Mouse (Mus musculus) limb, embryonic 15.5 days (tissue): ENCODE results near the gene Sec31b. TPM values are rescaled to one million over a fixed set of nuclear protein-coding genes. Genes with fewer than 3 reads are reported as not detected.
A peak's percentile ranks its signal among the peaks of the same experiment; 100 is the strongest.

ENCODE experiments used
- ATAC-seq: fragments of 200-750 bp; cut with Nextera tagmentation; 2 replicates; pipeline ENCODE4 v1.8.0; 2017; ENCODE audit warnings: low read depth, moderate TSS enrichment; ENCODE audit not compliant: insufficient number of reproducible peaks, low FRiP score, low TSS enrichment
- H3K27ac ChIP-seq: fragments of 300-500 bp; sonication (generic); 2 replicates; pipeline ENCODE4 v1.5.1; 2015; ENCODE audit warnings: moderate library complexity, mild to moderate bottlenecking, inconsistent platforms
- H3K27me3 ChIP-seq: fragments of 300-500 bp; sonication (generic); 2 replicates; pipeline ENCODE4 v1.6.1; 2015; ENCODE audit warnings: inconsistent platforms
- H3K36me3 ChIP-seq: fragments of 300-500 bp; sonication (generic); 2 replicates; pipeline ENCODE4 v1.6.1; 2015; ENCODE audit warnings: inconsistent platforms
- H3K4me1 ChIP-seq: fragments of 300-500 bp; sonication (generic); 2 replicates; pipeline ENCODE4 v1.6.1; 2015; ENCODE audit warnings: inconsistent platforms
- H3K4me2 ChIP-seq: fragments of 300-500 bp; sonication (generic); 2 replicates; pipeline ENCODE4 v1.6.1; 2015; ENCODE audit warnings: mild to moderate bottlenecking, inconsistent platforms
- H3K4me3 ChIP-seq: fragments of 300-500 bp; sonication (generic); 2 replicates; pipeline ENCODE4 v1.5.1; 2015; ENCODE audit warnings: mild to moderate bottlenecking, inconsistent platforms
- H3K9ac ChIP-seq: fragments of 300-500 bp; sonication (generic); 2 replicates; pipeline ENCODE4 v1.6.1; 2015; ENCODE audit warnings: inconsistent platforms
- H3K9me3 ChIP-seq: fragments of 300-500 bp; sonication (generic); 2 replicates; pipeline ENCODE4 v1.6.1; 2016; ENCODE audit warnings: inconsistent platforms
- WGBS: fragments of 180-500 bp; shearing (Covaris S2); methylation state at CpG from one replicate; pipeline ENCODE4 v1.1.7; 2015; 5-methylcytosine and 5-hydroxymethylcytosine counted together
- polyA plus RNA-seq: library from polyadenylated mRNA; unstranded; fragments of >200 nt; fragmentation: Nextera tagmentation; extraction: Ambion mirVana; gene quantifications from 2 replicates; pipeline ENCODE4 v1.2.1, GENCODE M21; 2015

The Sec31b gene
- polyA plus RNA-seq, 1 experiment from 2014 or later = 0.35 TPM

DNA sequence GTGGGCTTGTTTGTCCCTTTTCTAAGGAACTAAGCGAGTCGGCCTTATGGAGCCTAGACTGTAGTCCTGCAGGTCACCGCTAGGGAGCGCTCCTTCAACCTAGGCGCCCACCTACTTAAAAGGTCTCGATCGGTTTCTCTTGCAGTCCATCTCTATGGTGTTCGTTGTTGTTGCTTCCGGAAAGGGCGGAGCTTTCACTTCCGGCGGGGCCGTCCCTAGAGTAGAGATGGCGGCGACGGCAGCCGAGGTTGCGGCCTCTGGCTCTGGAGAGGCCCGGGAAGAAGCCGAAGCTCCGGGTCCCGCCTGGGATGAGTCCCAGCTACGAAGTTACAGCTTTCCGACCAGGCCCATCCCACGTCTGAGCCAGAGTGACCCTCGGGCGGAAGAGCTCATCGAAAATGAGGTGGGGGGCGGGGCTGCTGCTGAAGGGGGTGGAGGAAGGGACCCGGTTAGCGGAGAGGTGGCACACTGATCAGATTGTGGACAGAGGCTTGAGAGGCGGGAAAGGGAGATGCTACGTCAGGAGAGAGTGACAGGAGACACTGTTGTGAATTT is 17.1 kb upstream of the Sec31b start, which contains the start of gene Hif1an:
Gene Hif1an, plus strand, starts transcription at position 199 of the 555 bp plus-strand sequence.
- ATAC-seq = peak; percentile 92
- no peaks in the 10 kb centered on the region for H3K9me3 ChIP-seq
- H3K27me3 ChIP-seq = no peaks in the 10 kb centered on the region
- H3K4me2 ChIP-seq = peak within 1 kb of the TSS; percentile 70
- peaks cover 27% of the 10 kb centered on the region for H3K36me3 ChIP-seq
- H3K4me1 ChIP-seq = peaks cover 24% of the 10 kb centered on the region
- H3K27ac ChIP-seq = peak within 1 kb of the TSS; percentile 85
- under 1% methylated on average over 33 of the region's 33 CpGs for WGBS
- peak within 1 kb of the TSS; percentile 81 for H3K4me3 ChIP-seq
- peak within 1 kb of the TSS; percentile 62 for H3K9ac ChIP-seq

DNA sequence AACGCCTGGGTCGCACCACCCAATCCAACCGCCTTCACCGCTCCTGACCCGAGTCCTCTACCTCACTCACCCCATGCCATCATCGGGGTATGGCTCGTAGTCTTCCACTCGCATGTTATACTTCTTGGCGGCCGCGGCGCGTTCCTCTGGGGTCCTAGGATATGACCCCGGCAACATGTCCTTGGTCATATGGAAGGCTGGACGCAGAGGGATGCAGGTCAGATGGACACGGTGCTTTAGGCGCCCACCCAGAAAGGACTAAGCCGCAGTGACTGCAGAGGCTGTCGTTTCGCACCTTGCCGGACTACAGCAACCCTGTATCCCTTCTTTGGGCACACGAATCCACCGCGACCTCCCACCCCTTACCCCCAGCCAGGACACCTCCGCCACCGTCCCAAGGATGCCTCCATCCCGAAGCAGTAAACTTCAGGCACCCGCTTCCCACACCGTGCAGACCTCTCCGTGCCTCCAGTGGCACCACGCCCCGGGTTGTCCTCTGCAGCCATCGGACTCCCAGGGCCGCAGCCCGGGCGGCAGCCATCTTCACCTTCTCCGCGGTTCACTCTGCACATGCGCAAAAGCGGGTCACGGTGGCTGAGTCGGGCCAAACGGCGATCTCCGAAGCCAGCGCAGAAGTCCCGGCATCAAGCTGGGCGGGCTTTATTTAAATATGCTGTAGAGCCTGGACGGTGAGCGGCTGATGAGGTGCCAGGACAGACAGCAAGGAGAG is 9.4 kb upstream of the Sec31b start, which contains the start of gene Ndufb8:
Gene Ndufb8, minus strand, starts transcription at position 580 of the 730 bp plus-strand sequence.
- H3K4me2 ChIP-seq = peak within 1 kb of the TSS; percentile 76
- peaks cover 12% of the 10 kb centered on the region for H3K4me1 ChIP-seq
- peak within 1 kb of the TSS; percentile 87 for H3K9ac ChIP-seq
- H3K27me3 ChIP-seq = no peaks in the 10 kb centered on the region
- under 1% methylated on average over 50 of the region's 50 CpGs for WGBS
- peaks cover 34% of the 10 kb centered on the region for H3K36me3 ChIP-seq
- H3K9me3 ChIP-seq = no peaks in the 10 kb centered on the region
- ATAC-seq = peak; percentile 69; the same call in 1 of the 2 replicates
- peak within 1 kb of the TSS; percentile 71 for H3K4me3 ChIP-seq
- H3K27ac ChIP-seq = peak within 1 kb of the TSS; percentile 48

DNA sequence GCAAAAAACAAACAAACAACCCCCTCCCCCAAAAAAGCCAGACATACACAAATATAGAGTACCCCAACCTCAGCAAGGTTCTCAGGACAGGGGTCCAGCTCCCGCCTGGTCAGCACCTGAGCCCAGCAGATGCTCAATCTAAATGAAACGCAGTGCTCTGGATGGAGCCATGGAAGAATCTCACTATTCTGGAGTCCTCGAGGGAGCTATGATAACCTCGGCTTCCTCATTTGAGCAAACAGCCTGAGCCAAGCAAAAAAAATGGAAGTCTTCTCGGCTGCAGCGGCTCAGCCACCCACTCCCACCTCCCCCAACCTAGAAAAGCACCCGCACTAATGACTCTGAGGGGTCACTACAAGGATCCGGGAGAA is 8.8 kb upstream of the Sec31b start:
- peaks cover 40% of the 10 kb centered on the region for H3K36me3 ChIP-seq
- ATAC-seq = no peak
- no peaks in the 10 kb centered on the region for H3K9me3 ChIP-seq
- H3K27me3 ChIP-seq = no peaks in the 10 kb centered on the region
- H3K27ac ChIP-seq = no peak overlapping the region
- peak overlapping the region; percentile 87 for H3K9ac ChIP-seq
- H3K4me2 ChIP-seq = peak overlapping the region; percentile 76
- 4% methylated on average over 8 of the region's 8 CpGs for WGBS
- peak overlapping the region; percentile 71 for H3K4me3 ChIP-seq
- H3K4me1 ChIP-seq = peaks cover 12% of the 10 kb centered on the region

DNA sequence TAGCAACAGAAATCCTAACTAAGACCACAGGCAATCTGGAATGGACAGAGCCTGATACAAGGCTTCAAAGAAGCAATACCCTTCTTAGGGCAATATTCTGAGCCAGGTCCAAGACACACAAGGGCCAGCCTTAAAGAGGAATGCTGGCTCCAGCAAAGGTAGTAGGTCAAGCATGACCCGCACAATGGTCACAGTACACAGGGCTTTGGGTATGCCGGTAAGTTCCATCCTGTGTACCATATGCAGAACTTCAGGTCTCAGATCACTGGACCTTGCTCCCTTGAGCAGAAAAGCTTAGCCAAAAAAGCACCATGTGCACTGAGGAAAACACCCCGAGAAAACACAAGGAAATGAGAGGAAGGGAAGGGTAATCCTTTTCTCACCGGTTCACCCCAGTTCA is 7.6 kb upstream of the Sec31b start:
- no peak overlapping the region for H3K4me2 ChIP-seq
- ATAC-seq = no peak
- H3K4me1 ChIP-seq = peaks cover 12% of the 10 kb centered on the region
- peaks cover 52% of the 10 kb centered on the region for H3K36me3 ChIP-seq
- 95% methylated on average over 4 of the region's 4 CpGs for WGBS
- no peak overlapping the region for H3K4me3 ChIP-seq
- no peaks in the 10 kb centered on the region for H3K9me3 ChIP-seq
- H3K27me3 ChIP-seq = no peaks in the 10 kb centered on the region
- no peak overlapping the region for H3K27ac ChIP-seq
- no peak overlapping the region for H3K9ac ChIP-seq

DNA sequence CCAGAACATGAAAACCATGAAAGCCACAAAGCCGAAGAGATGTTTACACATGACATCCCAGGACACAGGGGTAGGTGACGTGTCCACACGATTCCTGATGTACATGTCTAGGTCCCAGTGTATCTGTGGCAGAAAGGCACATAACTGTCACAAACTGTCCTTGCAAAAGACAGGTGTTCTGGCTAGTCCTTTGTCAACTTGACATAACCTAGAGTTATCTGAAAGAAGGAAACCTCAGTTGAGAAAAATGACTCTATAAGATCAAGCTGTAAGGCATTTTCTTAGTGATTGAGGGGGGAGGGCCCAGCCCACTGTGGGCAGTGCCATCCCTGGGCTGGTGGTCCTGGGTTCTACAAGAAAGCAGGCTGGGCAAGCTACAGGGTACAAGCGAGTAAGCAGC is 7.1 kb upstream of the Sec31b start, which contains the start of gene Gm20538:
Gene Gm20538, minus strand, starts transcription at position 101 of the 400 bp plus-strand sequence.
- Histone ChIP-seq H3K27ac (no peak within 1 kb of the TSS), H3K9me3 (no peaks in the 10 kb centered on the region), H3K4me1 (peaks cover 12% of the 10 kb centered on the region), H3K36me3 (peaks cover 57% of the 10 kb centered on the region), H3K9ac (no peak within 1 kb of the TSS), H3K4me3 (no peak within 1 kb of the TSS), H3K27me3 (no peaks in the 10 kb centered on the region), H3K4me2 (no peak within 1 kb of the TSS)
- ATAC-seq = no peak
- WGBS = 97% methylated on average over 4 of the region's 4 CpGs

DNA sequence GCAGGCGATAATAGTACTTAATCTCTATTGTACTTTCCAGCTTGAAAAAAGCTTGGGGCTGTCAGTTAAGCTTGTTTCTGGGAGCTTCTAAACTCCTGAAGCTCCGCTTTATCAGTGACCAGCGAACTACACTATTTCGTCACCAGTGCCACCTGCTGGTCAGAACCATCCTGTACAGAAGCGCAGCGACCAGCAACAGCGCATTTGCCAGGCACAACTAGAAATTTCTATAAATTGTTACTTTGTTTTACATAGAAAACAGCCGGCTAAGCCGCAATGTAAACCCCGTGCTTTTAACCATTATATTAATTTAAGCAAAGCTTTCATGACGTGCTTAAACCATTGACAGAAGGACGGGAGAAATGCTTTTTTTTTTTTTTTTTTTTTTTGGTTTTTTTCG is 889 bp downstream of the Sec31b start:
- Histone ChIP-seq H3K4me3 (peak overlapping the region; percentile 43; the same call in 1 of the 2 replicates), H3K9ac (no peak overlapping the region), H3K27me3 (peaks cover 22% of the 10 kb centered on the region), H3K4me2 (peak overlapping the region; percentile 59; the same call in 1 of the 2 replicates), H3K4me1 (peaks cover 8% of the 10 kb centered on the region), H3K27ac (no peak overlapping the region), H3K36me3 (peaks cover 21% of the 10 kb centered on the region), H3K9me3 (no peaks in the 10 kb centered on the region)
- ATAC-seq = no peak
- WGBS = 4% methylated on average over 13 of the region's 13 CpGs

DNA sequence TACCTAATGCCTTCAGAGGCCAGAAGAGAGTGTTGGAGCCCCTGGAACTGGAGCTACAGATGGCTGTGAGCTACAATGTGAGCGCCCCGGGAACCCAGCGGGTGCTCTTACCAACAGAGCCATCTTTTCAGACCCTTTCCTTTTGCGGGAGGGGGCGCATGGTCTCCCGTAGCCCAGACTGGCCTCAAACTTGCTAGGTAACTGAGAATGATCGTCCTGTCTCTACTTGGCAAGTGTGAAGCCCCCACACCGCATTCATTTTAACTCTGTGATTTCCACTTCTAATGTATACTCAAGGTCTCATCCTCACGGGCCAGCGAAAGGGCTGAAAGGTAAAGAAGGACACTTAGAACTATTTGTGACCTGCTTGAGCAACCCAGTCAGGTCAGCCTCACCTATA is 1.3 kb downstream of the Sec31b start:
- H3K9ac ChIP-seq = no peak overlapping the region
- H3K27me3 ChIP-seq = peaks cover 22% of the 10 kb centered on the region
- no peak overlapping the region for H3K4me3 ChIP-seq
- H3K36me3 ChIP-seq = peaks cover 17% of the 10 kb centered on the region
- 66% methylated on average over 10 of the region's 10 CpGs for WGBS
- H3K27ac ChIP-seq = no peak overlapping the region
- H3K4me2 ChIP-seq = no peak overlapping the region
- H3K9me3 ChIP-seq = no peaks in the 10 kb centered on the region
- peaks cover 8% of the 10 kb centered on the region for H3K4me1 ChIP-seq
- no peak for ATAC-seq

DNA sequence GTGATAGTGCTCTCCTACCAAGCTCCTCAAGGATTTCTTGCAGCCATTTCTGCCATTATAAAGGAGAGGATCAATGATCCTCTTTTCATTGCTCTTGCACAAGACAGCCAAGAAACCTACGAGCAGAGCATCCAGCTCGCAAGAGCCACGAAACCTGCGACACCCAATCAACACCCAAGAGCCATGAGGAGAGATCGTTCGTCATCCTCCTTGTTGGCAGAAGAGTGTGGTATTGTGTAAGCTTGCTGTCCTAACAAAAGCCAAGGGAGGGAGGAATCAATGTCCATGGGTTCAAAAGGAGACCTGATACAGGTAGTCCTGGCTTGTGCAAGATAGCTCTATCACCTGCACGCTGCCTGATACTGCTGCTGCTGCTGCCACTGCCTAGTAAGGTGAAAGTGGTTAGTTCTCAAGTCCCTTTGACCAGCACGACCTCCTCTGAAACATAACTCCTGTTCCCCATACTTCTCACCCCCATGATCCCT is 2.9 kb downstream of the Sec31b start:
- no peak for ATAC-seq
- H3K4me2 ChIP-seq = no peak overlapping the region
- H3K4me3 ChIP-seq = no peak overlapping the region
- 83% methylated on average over 8 of the region's 8 CpGs for WGBS
- no peak overlapping the region for H3K9ac ChIP-seq
- peaks cover 22% of the 10 kb centered on the region for H3K27me3 ChIP-seq
- no peaks in the 10 kb centered on the region for H3K9me3 ChIP-seq
- H3K27ac ChIP-seq = no peak overlapping the region
- 0 out of 2 replicates have a peak, but pooled peaks cover under 1% of the 10 kb centered on the region for H3K36me3 ChIP-seq
- peaks cover 8% of the 10 kb centered on the region for H3K4me1 ChIP-seq

DNA sequence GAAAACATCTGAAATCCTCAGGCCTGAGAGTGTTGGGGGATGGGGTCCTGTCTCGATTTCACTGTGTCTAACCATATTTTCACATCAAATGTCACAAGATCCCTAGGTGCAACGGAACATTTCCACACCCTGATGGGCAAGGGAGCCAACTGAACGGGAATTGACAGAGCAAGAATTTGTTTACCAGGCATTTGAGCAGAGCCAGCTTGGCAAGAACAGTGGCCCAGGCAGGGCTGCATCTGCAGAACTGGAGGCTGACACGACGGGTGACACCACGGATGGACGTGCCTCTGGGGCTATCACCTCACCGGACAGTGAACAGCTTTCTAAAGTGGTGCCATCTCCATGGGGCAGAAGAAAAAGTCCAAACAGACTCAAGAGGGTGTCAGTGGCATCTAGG is 8.2 kb downstream of the Sec31b start:
- H3K4me3 ChIP-seq = no peak overlapping the region
- WGBS = 78% methylated on average over 8 of the region's 8 CpGs
- ATAC-seq = no peak
- H3K27me3 ChIP-seq = no peaks in the 10 kb centered on the region
- H3K9ac ChIP-seq = no peak overlapping the region
- no peak overlapping the region for H3K4me2 ChIP-seq
- H3K36me3 ChIP-seq = no peaks in the 10 kb centered on the region
- H3K4me1 ChIP-seq = no peaks in the 10 kb centered on the region
- no peak overlapping the region for H3K27ac ChIP-seq
- H3K9me3 ChIP-seq = no peaks in the 10 kb centered on the region

DNA sequence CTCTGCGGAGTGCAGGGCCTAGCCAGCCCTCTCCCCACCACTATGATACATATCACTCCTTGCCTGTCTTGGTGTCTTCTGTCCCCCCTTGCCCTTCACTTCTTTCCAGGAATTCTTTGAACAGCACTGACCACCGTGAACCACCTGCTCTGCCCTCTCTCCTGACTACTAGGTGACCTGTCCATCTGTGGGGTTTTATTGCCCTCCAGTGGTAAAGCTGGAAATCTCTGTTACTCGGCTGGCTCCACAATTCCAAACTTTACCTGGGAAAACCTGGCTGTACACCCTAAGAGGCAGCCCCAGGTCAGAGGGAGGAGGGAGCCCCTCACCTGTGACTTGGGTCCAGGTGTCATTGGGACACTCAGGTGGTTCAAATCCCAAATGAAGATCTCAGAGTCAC is 10.3 kb downstream of the Sec31b start:
- 33% methylated on average over 3 of the region's 3 CpGs for WGBS
- Histone ChIP-seq H3K9ac (no peak overlapping the region), H3K4me1 (no peaks in the 10 kb centered on the region), H3K4me3 (no peak overlapping the region), H3K4me2 (no peak overlapping the region), H3K9me3 (no peaks in the 10 kb centered on the region), H3K36me3 (no peaks in the 10 kb centered on the region), H3K27ac (no peak overlapping the region), H3K27me3 (no peaks in the 10 kb centered on the region; the same call in 1 of the 2 replicates)
- ATAC-seq = no peak

DNA sequence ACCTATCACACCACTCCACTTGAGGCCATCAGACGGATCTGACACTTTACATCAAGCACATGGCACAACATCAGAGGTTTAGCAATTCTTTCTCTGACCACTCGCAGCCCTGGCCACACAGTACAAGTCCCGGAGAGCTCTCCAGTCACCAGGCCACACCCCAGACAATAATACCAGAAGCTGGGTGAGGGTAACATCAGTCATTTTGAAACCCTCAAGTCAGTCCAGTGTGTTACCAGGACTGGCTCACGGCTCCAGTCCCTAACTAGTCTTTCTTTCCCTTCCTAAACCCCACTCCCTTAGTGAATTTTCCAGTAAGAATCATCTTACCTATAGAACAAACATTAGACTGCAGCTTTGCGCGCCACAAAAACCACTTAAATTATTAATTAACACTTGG is 15.6 kb downstream of the Sec31b start:
- no peak overlapping the region for H3K4me2 ChIP-seq
- WGBS = 79% methylated on average over 6 of the region's 6 CpGs

DNA sequence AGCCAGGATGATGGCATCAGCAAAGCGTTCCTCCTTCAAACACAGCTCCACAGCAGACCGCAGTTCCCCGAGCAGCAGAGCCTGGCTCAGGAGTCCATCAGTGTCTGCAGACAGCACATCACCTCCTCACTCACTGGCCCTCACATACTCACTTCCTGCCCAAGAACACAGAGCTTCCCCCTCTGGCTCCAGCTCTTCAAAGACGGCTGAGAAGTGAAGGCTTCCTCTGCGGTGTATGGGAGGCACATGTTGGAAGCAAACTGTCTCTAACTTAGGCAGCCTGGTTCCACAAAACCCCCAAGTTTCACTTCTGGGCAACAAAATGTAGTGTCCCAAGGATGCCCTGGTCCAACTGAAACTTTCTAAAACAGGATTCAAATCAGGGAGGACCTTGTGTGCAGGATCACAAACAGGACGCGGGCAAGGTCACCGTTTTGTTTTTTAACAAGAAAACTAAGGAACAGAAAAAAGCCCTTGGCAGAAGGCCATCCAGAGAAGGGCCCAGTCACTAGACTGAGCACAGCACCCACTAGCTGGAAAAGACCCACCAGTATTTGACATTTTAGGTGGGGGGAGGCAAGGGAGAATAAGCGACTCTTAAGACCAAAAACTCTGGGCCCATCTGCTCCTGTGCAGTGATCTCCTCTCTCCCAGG is 20.0 kb downstream of the Sec31b start:
- Histone ChIP-seq H3K27ac (no peak overlapping the region), H3K4me3 (no peak overlapping the region), H3K4me2 (no peak overlapping the region), H3K27me3 (no peaks in the 10 kb centered on the region), H3K9me3 (no peaks in the 10 kb centered on the region), H3K4me1 (no peaks in the 10 kb centered on the region), H3K9ac (no peak overlapping the region), H3K36me3 (no peaks in the 10 kb centered on the region)
- no peak for ATAC-seq
- 72% methylated on average over 9 of the region's 9 CpGs for WGBS

More for the DNA sequence above, 15.6 kb downstream of the Sec31b start:
- no peak for ATAC-seq
- H3K9ac ChIP-seq = no peak overlapping the region
- no peaks in the 10 kb centered on the region for H3K9me3 ChIP-seq
- no peaks in the 10 kb centered on the region for H3K36me3 ChIP-seq
- H3K27me3 ChIP-seq = no peaks in the 10 kb centered on the region; the same call in 1 of the 2 replicates
- no peak overlapping the region for H3K27ac ChIP-seq
- no peak overlapping the region for H3K4me3 ChIP-seq
- H3K4me1 ChIP-seq = no peaks in the 10 kb centered on the region
